Mouse (Mus musculus) heart, postnatal 4 days (tissue): ENCODE data around the gene Rela. TPM values are rescaled to one million over a fixed set of nuclear protein-coding genes. Genes with fewer than 3 reads are reported as not detected.

Experiments used
- microRNA-seq, 2 experiments: library from miRNA; unstranded; fragments of <30 nt; microRNA quantifications; one replicate each; pipeline ENCODE4 v1.2.0; 2021 to 2022
- total RNA-seq, 2 experiments: library from RNA; stranded (reverse); gene quantifications; 2 replicates each; pipeline ENCODE4 v1.2.3; 2021

Gene Rela
- total RNA-seq, 2 experiments from 2014 or later = 33.0 to 38.6 TPM

Small RNAs within 50 kb of the gene (microRNA-seq; reads per million reads assigned to microRNA genes)
- gene Mir6987 = 1.0 to 1.4 reads per million in 2 experiments

Other genes with a start within 250 kb of the Rela start
- 10 to 100 TPM; 52.6 to 54.1 TPM for gene Sart1, start 248.8 kb upstream of the Rela start, total RNA-seq
- under 1 TPM; 0.45 to 0.48 TPM for gene Tsga10ip, start 235.0 kb upstream of the Rela start, total RNA-seq
- 100 to 1,000 TPM; 231 to 246 TPM for gene Drap1, start 212.5 kb upstream of the Rela start, total RNA-seq
- 10 to 100 TPM; 35.2 to 35.3 TPM for gene AI837181, start 212.3 kb upstream of the Rela start, total RNA-seq
- not detected for gene Fosl1, start 189.9 kb upstream of the Rela start, total RNA-seq
- gene Ccdc85b, start 179.6 kb upstream of the Rela start, total RNA-seq = 10 to 100 TPM; 13.5 to 13.9 TPM
- gene Fibp, start 176.9 kb upstream of the Rela start, total RNA-seq = 100 to 1,000 TPM; 106 to 118 TPM
- under 1 TPM; 0.24 to 0.50 TPM for gene Ctsw, start 169.0 kb upstream of the Rela start, total RNA-seq
- gene Efemp2, start 163.5 kb upstream of the Rela start, total RNA-seq = 10 to 100 TPM; 36.7 to 37.8 TPM
- 10 to 100 TPM; 27.9 to 32.9 TPM for gene Mus81, start 149.1 kb upstream of the Rela start, total RNA-seq
- 100 to 1,000 TPM; 719 to 727 TPM for gene Cfl1, start 147.0 kb upstream of the Rela start, total RNA-seq
- 1 to 10 TPM; 1.5 to 2.1 TPM for gene 1700020D05Rik, start 133.7 kb upstream of the Rela start, total RNA-seq
- 1 to 10 TPM; 7.8 to 7.9 TPM for gene Snx32, start 126.9 kb upstream of the Rela start, total RNA-seq
- not detected for gene Ovol1, start 76.8 kb upstream of the Rela start, total RNA-seq
- 1 to 10 TPM; 3.8 to 4.6 TPM for gene Ap5b1, start 69.5 kb upstream of the Rela start, total RNA-seq
- 10 to 100 TPM; 92.4 to 94.5 TPM for gene Rnaseh2c, start 35.6 kb upstream of the Rela start, total RNA-seq
- gene Kat5, start 27.2 kb upstream of the Rela start, total RNA-seq = 10 to 100 TPM; 38.3 to 49.2 TPM
- gene Sipa1, start 26.2 kb downstream of the Rela start, total RNA-seq = 10 to 100 TPM; 40.2 to 42.2 TPM
- gene Map3k11, start 51.3 kb downstream of the Rela start, total RNA-seq = 10 to 100 TPM; 39.8 to 40.0 TPM
- 10 to 100 TPM; 42.5 to 42.7 TPM for gene Pcnx3, start 51.4 kb downstream of the Rela start, total RNA-seq
- not detected for gene Kcnk7, start 66.9 kb downstream of the Rela start, total RNA-seq
- 100 to 1,000 TPM; 179 to 191 TPM for gene Ehbp1l1, start 88.8 kb downstream of the Rela start, total RNA-seq
- 10 to 100 TPM; 48.3 to 49.0 TPM for gene Fam89b, start 92.2 kb downstream of the Rela start, total RNA-seq
- 10 to 100 TPM; 78.7 to 79.6 TPM for gene Ltbp3, start 103.4 kb downstream of the Rela start, total RNA-seq
- 10 to 100 TPM; 60.6 to 69.0 TPM for gene Scyl1, start 133.9 kb downstream of the Rela start, total RNA-seq
- 10 to 100 TPM; 18.6 to 20.9 TPM for gene Frmd8, start 237.8 kb downstream of the Rela start, total RNA-seq
- 1 to 10 TPM; 5.4 to 6.2 TPM for gene Slc25a45, start 240.3 kb downstream of the Rela start, total RNA-seq